Comparison of ENCODE assay signal across 17 mouse cellular contexts in genomic region chr9:45136442-45137169, GRCm38 (mm10). TPM values are rescaled to one million over a fixed set of nuclear protein-coding genes. Genes with fewer than 3 reads are reported as not detected.
DNase-seq lines count a peak whose midpoint lies in the region; ATAC-seq lines count a peak whose summit lies in the region.
"Had no signal": no experiment of that assay in that cellular context is flagged by ENCODE, and none has a peak within 500 bp of the region (broad histone marks: within the 10 kb centered on the region; RNA-seq: fewer than 3 reads in every experiment).

No protein-coding gene starts in this region.

- peak overlapping the region; percentile 6; the same call in 1 of the 2 replicates for H3K4me3 ChIP-seq in heart, embryonic 10.5 days
- H3K4me3 ChIP-seq in liver, embryonic 15.5 days (replicated peaks) = no peak overlapping the region
- H3K4me3 ChIP-seq: embryonic facial prominence, embryonic 15.5 days; myocyte; stomach, embryonic 15.5 days had no signal

- DNase-seq in heart, embryonic 10.5 days (ENCODE audit: low spot score) = peak; percentile 81
- DNase-seq in heart, adult 8-10 months (ENCODE audit: low spot score) = no peak
- DNase-seq in embryo, embryonic 11 days = peak; percentile 63
- peak; percentile 79 for DNase-seq in gastrocnemius, postnatal 25 days
- DNase-seq in ovary, postnatal 36 days (ENCODE audit: low spot score) = no peak
- no peak for DNase-seq in urinary bladder, postnatal 10 days (ENCODE audit: low spot score)
- no peak for DNase-seq in adrenal gland, postnatal 36 days
- DNase-seq: cerebellum, postnatal 10 days; kidney, adult 18-20 months; lung, embryonic 14.5 days; thymus, postnatal 4 days had no signal

- H3K36me3 ChIP-seq in heart, embryonic 10.5 days = no peaks in the 10 kb centered on the region
- H3K36me3 ChIP-seq in liver, embryonic 15.5 days (replicated peaks) = no peaks in the 10 kb centered on the region
- H3K36me3 ChIP-seq: embryonic facial prominence, embryonic 15.5 days; stomach, embryonic 15.5 days had no signal

- H3K4me1 ChIP-seq in heart, embryonic 10.5 days = peaks cover 75% of the 10 kb centered on the region
- H3K4me1 ChIP-seq in liver, embryonic 15.5 days (replicated peaks) = peaks cover 19% of the 10 kb centered on the region; the same call in 1 of the 2 replicates

- H3K9me3 ChIP-seq in heart, embryonic 10.5 days = no peaks in the 10 kb centered on the region
- H3K9me3 ChIP-seq in liver, embryonic 15.5 days (replicated peaks) = no peaks in the 10 kb centered on the region
- H3K9me3 ChIP-seq: embryonic facial prominence, embryonic 15.5 days; stomach, embryonic 15.5 days had no signal

- ATAC-seq in liver, embryonic 15.5 days (ENCODE audit: insufficient read depth) = peak; percentile 80

- no peak overlapping the region; the same call in 1 of the 2 replicates for H3K4me2 ChIP-seq in liver, embryonic 15.5 days
- H3K4me2 ChIP-seq: embryonic facial prominence, embryonic 15.5 days; lung, embryonic 14.5 days; stomach, embryonic 15.5 days had no signal

- H3K27me3 ChIP-seq in heart, embryonic 10.5 days (ENCODE audit: insufficient read depth, poor library complexity, severe bottlenecking) = peaks cover 69% of the 10 kb centered on the region
- peaks cover 76% of the 10 kb centered on the region for H3K27me3 ChIP-seq in liver, embryonic 15.5 days

- 3% methylated on average over 7 of the region's 7 CpGs for WGBS in heart, embryonic 10.5 days
- WGBS in liver, embryonic 15.5 days (ENCODE audit: insufficient replicate concordance) = 8% methylated on average over 7 of the region's 7 CpGs

- H3K9ac ChIP-seq in liver, embryonic 15.5 days = no peak overlapping the region
- H3K9ac ChIP-seq: embryonic facial prominence, embryonic 15.5 days; lung, embryonic 14.5 days; stomach, embryonic 15.5 days had no signal

- peak overlapping the region; percentile 86 for H3K27ac ChIP-seq in heart, embryonic 10.5 days
- H3K27ac ChIP-seq in liver, embryonic 15.5 days (replicated peaks) = peak overlapping the region; percentile 74
- H3K27ac ChIP-seq: embryonic facial prominence, embryonic 15.5 days; stomach, embryonic 15.5 days had no signal

RNA-seq across cellular contexts. Expression of gene Scn4b, which starts 1.6 kb away (rescaled TPM):
- polyA plus RNA-seq in heart, embryonic 10.5 days (2016; fragmentation: Nextera tagmentation; extraction: Ambion mirVana) = 1.9 and 2.7 TPM in 2 replicates
- 10 to 100 TPM; 30.2 to 58.6 (median 38.0) TPM for total RNA-seq in heart, adult 8-10 months (2022)
- total RNA-seq in gastrocnemius, postnatal 25 days (2021) = 100 to 1,000 TPM; 202 to 205 TPM
- polyA plus RNA-seq in liver, embryonic 15.5 days (2015; fragmentation: Nextera tagmentation; extraction: Ambion mirVana) = 0.15 and 0.31 TPM in 2 replicates
- under 1 TPM; 0.60 to 0.66 TPM for total RNA-seq in adrenal gland, postnatal 36 days (2021)
- total RNA-seq: hematopoietic stem cell, adult 5-6 weeks had no signal
- polyA plus RNA-seq: lung, embryonic 14.5 days; myocyte had no signal

RNA-seq across cellular contexts. Expression of gene Scn2b, which starts 19.0 kb away (rescaled TPM):
- 2.3 and 5.3 TPM in 2 replicates for polyA plus RNA-seq in heart, embryonic 10.5 days (2016; fragmentation: Nextera tagmentation; extraction: Ambion mirVana)
- 1 to 10 TPM in 2 of 4 experiments, under 1 TPM in 2; 0.81 to 1.4 (median 1.1) TPM for total RNA-seq in heart, adult 8-10 months (2022)
- 1 to 10 TPM; 1.7 to 1.9 TPM for total RNA-seq in gastrocnemius, postnatal 25 days (2021)
- polyA plus RNA-seq in liver, embryonic 15.5 days (2015; fragmentation: Nextera tagmentation; extraction: Ambion mirVana) = 0.17 and 0.22 TPM in 2 replicates
- 10 to 100 TPM; 10.6 to 15.7 TPM for total RNA-seq in adrenal gland, postnatal 36 days (2021)
- total RNA-seq: hematopoietic stem cell, adult 5-6 weeks; megakaryocyte-erythroid progenitor cell, adult 5-6 weeks had no signal
- polyA plus RNA-seq: myocyte had no signal

RNA-seq across cellular contexts. Expression of gene BC049352, which starts 45.2 kb away (rescaled TPM):
- polyA plus RNA-seq in heart, embryonic 10.5 days (2016; fragmentation: Nextera tagmentation; extraction: Ambion mirVana) = not detected in 2 replicates
- total RNA-seq in heart, adult 8-10 months (2022) = not detected
- 1 to 10 TPM; 1.7 to 1.9 TPM for total RNA-seq in gastrocnemius, postnatal 25 days (2021)
- 0.07 TPM in 2 replicates for polyA plus RNA-seq in liver, embryonic 15.5 days (2015; fragmentation: Nextera tagmentation; extraction: Ambion mirVana)
- under 1 TPM in 1 of 2 experiments, not detected in 1; 0.36 TPM for total RNA-seq in adrenal gland, postnatal 36 days (2021)
- total RNA-seq: megakaryocyte-erythroid progenitor cell, adult 5-6 weeks had no signal
- polyA plus RNA-seq: myocyte had no signal

RNA-seq across cellular contexts. Expression of gene Jaml, which starts 57.6 kb away (rescaled TPM):
- 0.54 and 2.2 TPM in 2 replicates for polyA plus RNA-seq in heart, embryonic 10.5 days (2016; fragmentation: Nextera tagmentation; extraction: Ambion mirVana)
- not detected for total RNA-seq in heart, adult 8-10 months (2022)
- under 1 TPM; 0.28 to 0.86 TPM for total RNA-seq in gastrocnemius, postnatal 25 days (2021)
- 0.40 and 0.56 TPM in 2 replicates for polyA plus RNA-seq in liver, embryonic 15.5 days (2015; fragmentation: Nextera tagmentation; extraction: Ambion mirVana)
- 1 to 10 TPM; 1.9 to 3.1 TPM for total RNA-seq in adrenal gland, postnatal 36 days (2021)
- polyA plus RNA-seq: myocyte had no signal

Comparison
In these comparisons a context has a peak if more than half of its experiments do, and no peak if none do; other contexts are left out.
1. DNase-seq: peak in heart, embryonic 10.5 days (single experiment), embryo, embryonic 11 days (single experiment) and gastrocnemius, postnatal 25 days (single experiment); none in heart, adult 8-10 months (single experiment), ovary, postnatal 36 days (single experiment), urinary bladder, postnatal 10 days (single experiment) and adrenal gland, postnatal 36 days (0 of 2).
2. RNA of gene Scn4b, which starts 1.6 kb away (total RNA-seq): 202 to 205 TPM in gastrocnemius, postnatal 25 days and 30.2 to 58.6 TPM in heart, adult 8-10 months; 0.60 to 0.66 TPM in adrenal gland, postnatal 36 days; every median in the first group is over 10 times any median in the second.